Mouse (Mus musculus) adrenal gland (tissue): ENCODE measurements around the gene Col5a1.

Source experiments
- intact Hi-C: fragments of 180-260 bp; cut with DNase I; formaldehyde crosslinking; loops from one replicate; pipeline ENCODE4 v1.15.1; 2025

Col5a1 gene

GRCm38 (mm10) chr2:28067821-28068536, 181.8 kb downstream of the Col5a1 start:
- intact Hi-C loops, result no loop called here

- intact Hi-C loops, result no loop called here
Measured at GRCm38 (mm10) chr2:28068537-28068878, 182.3 kb downstream of the Col5a1 start.

GRCm38 (mm10) chr2:28075616-28076187, 189.5 kb downstream of the Col5a1 start:
- intact Hi-C loops, result no loop called here

- intact Hi-C loops, result no loop called here
Measured at GRCm38 (mm10) chr2:28084768-28085167, 198.5 kb downstream of the Col5a1 start, which contains the start of gene Fcnb. Fcnb (minus strand) TSS chr2:28084885.

- intact Hi-C loops, result no loop called here
Measured at GRCm38 (mm10) chr2:28086112-28086511, 199.9 kb downstream of the Col5a1 start.

- intact Hi-C loops, result no loop called here
Measured at GRCm38 (mm10) chr2:28089095-28089494, 202.9 kb downstream of the Col5a1 start.
